Mouse (Mus musculus): ENCODE results near the gene Irf2bp1.

- TF ChIP-seq CTCF (IDR thresholded peaks at IDR 0.05; ENCODE audit: control insufficient read depth, insufficient read depth, insufficient read length) (no peak), USF1 (IDR thresholded peaks at IDR 0.05; ENCODE audit: low read depth) (no peak), MYOD1 (IDR thresholded peaks at IDR 0.05; ENCODE audit: control insufficient read depth, insufficient read length, low read depth) (no peak), CEBPB (IDR thresholded peaks at IDR 0.05; ENCODE audit: low read depth) (no peak), MAX (IDR thresholded peaks at IDR 0.05) (no peak), MYOG (IDR thresholded peaks at IDR 0.05; ENCODE audit: control insufficient read depth, extremely low read depth, insufficient read length) (no peak), FOSL1 (IDR thresholded peaks at IDR 0.05; ENCODE audit: insufficient read depth, low read length, poor library complexity, severe bottlenecking) (no peak)
Observed at GRCm38 (mm10) chr7:18992294-18992675, 11.6 kb upstream of the Irf2bp1 start.
